Mouse (Mus musculus): ENCODE measurements at regions not wholly inside any gene's neighbourhood (a gene's known extent, or its start where the extent isn't known, plus 50 kb on each side); places are given as distances from the start of the nearest gene placed in this dataset.

GRCm38 (mm10) chr1:98171291-98171690, 75.8 kb upstream of the Pam start:
- H3K9me3 ChIP-seq (replicated peaks; ENCODE audit: insufficient read depth, low read length), result no peaks in the 10 kb centered on the region
- H3K79me2 ChIP-seq (ENCODE audit: control insufficient read depth, insufficient read depth, low read length, poor library complexity), result no peaks in the 10 kb centered on the region
- H3K4me3 ChIP-seq (ENCODE audit: control insufficient read depth in 1 of 2, insufficient read depth in 1 of 2, low read depth in 2 of 2, low read length in 2 of 2), result no peak overlapping the region
- H3K9ac ChIP-seq (ENCODE audit: control insufficient read depth, low read depth, low read length, poor library complexity, severe bottlenecking), result no peak overlapping the region
- H3K27me3 ChIP-seq (ENCODE audit: control insufficient read depth in 1 of 2, insufficient read depth in 2 of 2, low read length in 2 of 2), result no peaks in the 10 kb centered on the region
- no peaks in the 10 kb centered on the region for H3K4me1 ChIP-seq (ENCODE audit: control insufficient read depth in 1 of 2, insufficient read depth in 2 of 2, low read length in 2 of 2)
- DNase-seq (ENCODE audit: low read depth, low spot score), result no peak
- no peak for TF ChIP-seq UBTF (IDR thresholded peaks at IDR 0.05; ENCODE audit: borderline replicate concordance, insufficient read depth, low read depth, low read length)
- no peak for TF ChIP-seq ZNF384 (IDR thresholded peaks at IDR 0.05; ENCODE audit: low read depth, low read length)
- TF ChIP-seq MAZ (IDR thresholded peaks at IDR 0.05; ENCODE audit: low read depth, low read length), result no peak
- no peak for TF ChIP-seq ZMIZ1 (IDR thresholded peaks at IDR 0.05; ENCODE audit: low read depth, low read length)
- no peak for TF ChIP-seq MYB (IDR thresholded peaks at IDR 0.05; ENCODE audit: low read depth, low read length)
- TF ChIP-seq POLR2A (IDR thresholded peaks at IDR 0.05; ENCODE audit: control insufficient read depth in 1 of 2, insufficient read depth in 1 of 2, low read depth in 1 of 2, low read length in 2 of 2, poor library complexity in 1 of 2), result no peak
- no peak for TF ChIP-seq HCFC1 (IDR thresholded peaks at IDR 0.05; ENCODE audit: low read depth, low read length)
- no peak for TF ChIP-seq E2F4 (IDR thresholded peaks at IDR 0.05; ENCODE audit: borderline replicate concordance, low read depth, low read length)
- TF ChIP-seq NELFE (IDR thresholded peaks at IDR 0.05; ENCODE audit: low read depth, low read length), result no peak
- TF ChIP-seq POLR2AphosphoS2 (IDR thresholded peaks at IDR 0.05; ENCODE audit: low read length), result no peak
- no peak for TF ChIP-seq GABPA (IDR thresholded peaks at IDR 0.05; ENCODE audit: low read depth, low read length)
- TF ChIP-seq ETS1 (IDR thresholded peaks at IDR 0.05; ENCODE audit: low read depth, low read length), result no peak
- no peak for TF ChIP-seq MYC (IDR thresholded peaks at IDR 0.05; ENCODE audit: low read depth, low read length)
- TF ChIP-seq USF1 (IDR thresholded peaks at IDR 0.05; ENCODE audit: low read depth, low read length), result no peak
- TF ChIP-seq TCF12 (IDR thresholded peaks at IDR 0.05; ENCODE audit: low read depth, low read length), result no peak
- TF ChIP-seq EP300 (IDR thresholded peaks at IDR 0.05; ENCODE audit: low read depth in 1 of 2, low read length in 2 of 2), result no peak
- no peak overlapping the region for H3K27ac ChIP-seq (ENCODE audit: control insufficient read depth, low read depth, low read length)
- no peaks in the 10 kb centered on the region for H3K36me3 ChIP-seq (ENCODE audit: control insufficient read depth in 1 of 2, insufficient read depth in 2 of 2, low read length in 2 of 2)

GRCm38 (mm10) chr1:98169352-98169751, 73.9 kb upstream of the Pam start:
- no peak for DNase-seq (ENCODE audit: low read depth, low spot score)
- no peak overlapping the region for H3K9ac ChIP-seq (ENCODE audit: control insufficient read depth, low read depth, low read length, poor library complexity, severe bottlenecking)
- no peaks in the 10 kb centered on the region for H3K27me3 ChIP-seq (ENCODE audit: control insufficient read depth in 1 of 2, insufficient read depth in 2 of 2, low read length in 2 of 2)
- no peaks in the 10 kb centered on the region for H3K9me3 ChIP-seq (replicated peaks; ENCODE audit: insufficient read depth, low read length)
- H3K4me1 ChIP-seq (ENCODE audit: control insufficient read depth in 1 of 2, insufficient read depth in 2 of 2, low read length in 2 of 2), result no peaks in the 10 kb centered on the region
- no peaks in the 10 kb centered on the region for H3K36me3 ChIP-seq (ENCODE audit: control insufficient read depth in 1 of 2, insufficient read depth in 2 of 2, low read length in 2 of 2)
- no peak overlapping the region for H3K27ac ChIP-seq (ENCODE audit: control insufficient read depth, low read depth, low read length)
- TF ChIP-seq JUND (IDR thresholded peaks at IDR 0.05; ENCODE audit: low read depth, low read length) (no peak), MAFK (IDR thresholded peaks at IDR 0.05; ENCODE audit: borderline replicate concordance, low read depth, low read length) (no peak), SIN3A (IDR thresholded peaks at IDR 0.05; ENCODE audit: low read length) (no peak), MEF2A (IDR thresholded peaks at IDR 0.05; ENCODE audit: extremely low read depth, insufficient replicate concordance, low read depth, low read length, poor library complexity, severe bottlenecking) (no peak), POLR2AphosphoS2 (IDR thresholded peaks at IDR 0.05; ENCODE audit: low read length) (no peak), ZKSCAN1 (IDR thresholded peaks at IDR 0.05; ENCODE audit: low read depth, low read length) (no peak), CHD1 (IDR thresholded peaks at IDR 0.05; ENCODE audit: low read depth, low read length) (no peak), CHD2 (IDR thresholded peaks at IDR 0.05; ENCODE audit: low read length) (no peak), ELF1 (IDR thresholded peaks at IDR 0.05; ENCODE audit: low read depth, low read length) (no peak), BHLHE40 (IDR thresholded peaks at IDR 0.05; ENCODE audit: borderline replicate concordance, low read depth, low read length) (no peak), USF2 (IDR thresholded peaks at IDR 0.05; ENCODE audit: borderline replicate concordance in 1 of 2, insufficient read depth in 1 of 2, low read depth in 1 of 2, low read length in 2 of 2) (no peak), POLR2AphosphoS5 (IDR thresholded peaks at IDR 0.05; ENCODE audit: borderline replicate concordance, low read depth, low read length) (no peak), EP300 (IDR thresholded peaks at IDR 0.05; ENCODE audit: low read depth in 1 of 2, low read length in 2 of 2) (no peak)
- no peaks in the 10 kb centered on the region for H3K79me2 ChIP-seq (ENCODE audit: control insufficient read depth, insufficient read depth, low read length, poor library complexity)
- no peak overlapping the region for H3K4me3 ChIP-seq (ENCODE audit: control insufficient read depth in 1 of 2, insufficient read depth in 1 of 2, low read depth in 2 of 2, low read length in 2 of 2)
